Mouse (Mus musculus): ENCODE results near the gene Chia1. TPM values are rescaled to one million over a fixed set of nuclear protein-coding genes. Genes with fewer than 3 reads are reported as not detected.
"Not testable (repeated sequence)": the region's sequence is repeated elsewhere in the genome, so short reads cannot be mapped to it uniquely, and the experiment has no call there.

Gene Chia1
- total RNA-seq (2022) = under 1 TPM; 0.21 to 0.79 (median 0.45) TPM

DNA sequence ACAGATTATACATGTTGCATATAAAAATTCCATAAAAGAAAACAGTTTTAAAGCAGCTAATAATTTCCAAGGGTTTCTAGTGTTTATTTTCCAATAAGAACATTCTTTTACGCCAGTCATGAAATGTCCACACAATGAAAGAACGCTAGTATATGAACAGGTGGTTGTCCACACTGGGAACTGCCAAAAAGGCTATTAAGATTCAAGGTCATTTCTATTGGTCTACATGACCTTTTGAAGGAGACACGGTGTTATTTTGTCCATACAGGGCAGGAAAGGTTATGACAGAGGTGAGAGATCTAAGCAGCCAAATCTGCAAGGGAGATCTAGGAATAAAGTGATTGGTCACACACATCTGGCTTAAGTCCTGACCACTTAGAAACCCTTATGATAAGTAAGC is at the start of gene Chia1:
Gene Chia1 (plus strand): TSS at position 301 of the 400 bp plus-strand sequence.
- no peak for DNase-seq (ENCODE audit: low spot score in 2 of 2)

DNA sequence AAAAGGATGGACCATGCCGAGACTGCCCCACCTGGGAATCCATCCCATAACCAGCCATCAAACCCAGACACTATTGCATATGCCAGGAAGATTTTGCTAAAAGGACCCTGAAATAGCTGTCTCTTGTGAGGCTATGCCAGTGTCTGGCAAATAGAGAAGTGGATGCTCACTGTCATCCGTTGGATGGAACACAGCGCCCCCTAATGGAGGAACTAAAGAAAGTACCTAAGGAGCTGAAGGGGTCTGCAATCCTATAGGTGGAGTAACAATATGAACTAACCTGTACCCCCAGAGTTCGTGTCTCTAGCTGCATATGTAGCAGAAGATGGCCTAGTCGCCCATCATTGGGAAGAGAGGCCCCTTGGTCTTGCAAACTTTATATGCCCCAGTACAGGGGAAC is 45.3 kb upstream of the Chia1 start:
- DNase-seq (ENCODE audit: low spot score in 2 of 2) = not testable (repeated sequence)

DNA sequence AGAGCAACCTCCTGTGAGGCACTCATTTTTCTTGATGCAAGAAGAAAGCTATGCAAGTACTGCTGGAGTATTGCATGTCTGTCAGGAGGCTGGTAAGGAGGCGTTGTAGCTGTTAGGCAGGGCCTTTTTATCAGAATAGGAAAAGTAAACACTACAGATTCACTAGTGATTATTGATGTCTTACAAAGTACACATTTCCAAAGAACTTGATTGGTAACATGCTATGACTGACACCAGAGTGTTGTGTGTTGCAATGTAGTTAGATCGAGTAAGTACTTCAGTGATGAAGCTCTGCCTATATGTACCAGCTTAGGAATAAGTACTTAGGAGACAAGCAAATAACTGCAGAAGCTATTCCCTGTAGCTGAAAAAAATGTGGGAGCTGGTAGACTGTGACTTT is 42.0 kb upstream of the Chia1 start:
- no peak for DNase-seq (ENCODE audit: low spot score in 2 of 2)

DNA sequence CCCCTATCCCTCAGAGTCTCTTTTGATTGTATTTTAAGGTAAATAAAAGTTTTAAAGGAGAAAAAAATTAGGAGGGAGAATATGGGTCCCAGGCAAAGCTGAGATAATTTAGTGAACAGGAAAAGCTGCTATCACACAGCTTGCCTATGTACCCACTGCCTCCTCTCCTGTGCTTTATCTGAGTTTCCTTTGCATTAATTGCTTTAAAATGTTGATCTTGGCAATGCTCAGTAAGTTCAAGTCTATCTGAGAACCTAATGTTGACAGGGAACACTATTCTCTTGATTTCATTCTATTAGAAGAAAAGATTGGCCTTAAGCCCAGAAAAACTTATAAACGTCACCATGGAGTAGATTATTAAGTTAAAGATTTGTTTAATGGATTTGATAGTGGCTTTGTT is 38.2 kb upstream of the Chia1 start:
- no peak for DNase-seq (ENCODE audit: low spot score in 2 of 2)

DNA sequence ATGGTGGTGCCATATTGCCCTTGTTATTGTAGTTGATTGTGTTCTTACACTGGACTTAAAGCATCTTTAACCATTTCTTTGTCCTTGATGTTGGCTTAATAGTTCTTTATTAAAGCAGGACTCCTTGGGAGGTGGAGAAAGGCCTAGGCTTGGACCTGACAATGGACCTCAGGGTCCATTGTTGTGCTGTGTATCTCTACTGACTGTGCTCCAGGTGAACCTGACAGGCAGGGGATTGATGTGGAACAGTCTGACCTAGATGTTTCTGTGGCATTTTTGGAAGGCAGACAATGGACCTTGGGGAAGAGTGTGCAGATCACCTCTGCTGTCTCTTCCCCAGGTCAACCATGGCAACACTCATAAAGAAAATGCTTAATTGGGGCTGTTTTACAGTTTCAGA is 14.0 kb downstream of the Chia1 start:
- DNase-seq (ENCODE audit: low spot score in 2 of 2) = no peak

DNA sequence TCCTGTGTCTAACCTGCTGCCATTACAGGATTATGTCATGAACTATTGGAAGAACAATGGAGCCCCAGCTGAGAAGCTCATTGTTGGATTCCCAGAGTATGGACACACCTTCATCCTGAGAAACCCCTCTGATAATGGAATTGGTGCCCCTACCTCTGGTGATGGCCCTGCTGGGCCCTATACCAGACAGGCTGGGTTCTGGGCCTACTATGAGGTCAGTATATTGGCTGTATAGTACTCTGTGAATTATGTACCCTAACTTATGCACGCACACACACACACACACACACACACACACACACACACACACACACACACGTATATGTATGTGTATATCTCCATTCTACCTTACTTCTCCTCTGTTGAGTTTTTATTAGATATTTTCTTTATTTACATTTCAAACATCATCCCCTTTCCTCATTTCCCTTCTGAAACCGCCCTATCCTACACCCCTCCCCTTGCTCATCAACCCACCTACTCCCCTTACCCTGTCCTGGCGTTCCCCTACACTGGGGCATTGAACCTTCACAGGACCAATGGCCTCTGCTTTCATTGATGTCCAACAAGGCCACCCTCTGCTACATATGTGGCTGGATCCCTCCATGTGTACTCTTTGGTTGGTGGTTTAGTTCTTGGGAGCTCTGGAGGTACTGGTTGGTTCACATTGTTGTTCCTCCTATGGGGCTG is 15.9 kb downstream of the Chia1 start:
- no peak for DNase-seq (ENCODE audit: low spot score in 2 of 2)

DNA sequence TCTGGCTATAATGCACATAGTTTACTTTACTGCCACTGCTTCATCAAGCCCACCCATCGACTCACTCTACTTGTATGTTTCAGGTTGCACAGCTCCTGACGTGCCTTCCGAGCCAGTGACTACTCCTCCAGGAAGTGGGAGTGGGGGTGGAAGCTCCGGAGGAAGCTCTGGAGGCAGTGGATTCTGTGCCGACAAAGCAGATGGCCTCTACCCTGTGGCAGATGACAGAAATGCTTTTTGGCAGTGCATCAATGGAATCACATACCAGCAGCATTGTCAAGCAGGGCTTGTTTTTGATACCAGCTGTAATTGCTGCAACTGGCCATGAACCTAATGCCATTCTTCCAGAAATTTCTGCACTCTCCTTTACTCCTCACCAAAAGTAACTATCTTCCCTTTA is 18.7 kb downstream of the Chia1 start:
- DNase-seq (ENCODE audit: low spot score in 2 of 2) = no peak

DNA sequence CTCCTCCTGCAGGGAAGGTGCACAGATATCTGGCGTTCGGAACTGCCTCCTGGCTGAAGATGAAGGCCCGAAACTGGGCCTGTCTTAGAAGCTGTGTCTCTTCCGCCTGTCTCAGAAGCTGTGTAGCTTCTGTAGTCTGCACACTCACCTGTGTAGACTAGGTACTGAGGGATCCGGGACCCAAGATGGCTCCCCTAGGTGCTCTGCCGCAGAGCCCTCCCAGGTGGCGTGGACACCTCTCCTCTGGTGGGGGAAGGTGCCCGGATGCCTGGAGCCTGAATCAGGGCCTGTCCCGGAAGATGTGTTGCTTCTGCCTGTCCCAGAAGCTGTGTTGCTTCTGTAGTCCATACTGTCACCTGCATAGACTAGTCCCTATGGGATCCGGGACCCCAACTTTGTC is 31.1 kb downstream of the Chia1 start:
- no peak for DNase-seq (ENCODE audit: low spot score in 2 of 2)

DNA sequence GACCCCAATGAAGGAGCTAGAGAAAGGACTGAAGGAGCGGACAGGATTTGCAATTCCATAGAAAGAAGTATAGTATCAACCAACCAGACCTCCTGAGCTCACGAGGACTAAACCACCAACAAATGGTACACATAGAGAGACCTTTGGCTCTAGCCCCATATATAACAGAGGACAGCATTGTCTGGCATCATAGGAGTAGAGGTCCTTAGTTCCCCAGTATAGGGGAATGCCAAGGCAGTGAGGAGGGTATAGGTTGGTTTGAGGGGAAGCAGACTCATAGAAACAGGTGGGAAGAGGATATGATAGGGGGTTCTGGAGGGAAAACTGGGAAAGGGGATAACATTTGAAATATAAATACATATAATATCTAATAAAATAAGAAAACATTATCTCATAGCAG is 41.4 kb downstream of the Chia1 start:
- no peak for DNase-seq (ENCODE audit: low spot score in 2 of 2)

DNA sequence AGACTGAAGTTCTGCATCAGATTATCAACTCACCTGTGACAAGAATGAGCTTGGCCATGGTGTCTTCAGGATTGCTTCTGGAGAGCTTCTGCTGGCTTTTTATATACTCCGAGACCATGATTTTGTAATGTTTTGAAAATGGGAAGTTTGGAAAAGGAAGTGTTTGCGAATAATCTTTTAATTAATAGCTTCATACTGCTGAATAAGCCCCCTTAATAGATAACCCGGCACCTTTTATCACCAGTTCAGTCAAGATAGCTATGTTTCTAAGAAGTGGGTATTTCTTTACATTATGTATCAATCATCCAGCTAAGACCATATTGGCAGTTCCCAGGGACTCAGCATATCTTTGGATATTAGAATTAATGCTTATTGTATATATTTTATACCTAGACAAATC is 54.4 kb downstream of the Chia1 start, which contains the start of gene Chil3:
Gene Chil3 (minus strand): TSS at position 101 of the 400 bp plus-strand sequence.
- DNase-seq (ENCODE audit: low spot score in 2 of 2) = no peak

DNA sequence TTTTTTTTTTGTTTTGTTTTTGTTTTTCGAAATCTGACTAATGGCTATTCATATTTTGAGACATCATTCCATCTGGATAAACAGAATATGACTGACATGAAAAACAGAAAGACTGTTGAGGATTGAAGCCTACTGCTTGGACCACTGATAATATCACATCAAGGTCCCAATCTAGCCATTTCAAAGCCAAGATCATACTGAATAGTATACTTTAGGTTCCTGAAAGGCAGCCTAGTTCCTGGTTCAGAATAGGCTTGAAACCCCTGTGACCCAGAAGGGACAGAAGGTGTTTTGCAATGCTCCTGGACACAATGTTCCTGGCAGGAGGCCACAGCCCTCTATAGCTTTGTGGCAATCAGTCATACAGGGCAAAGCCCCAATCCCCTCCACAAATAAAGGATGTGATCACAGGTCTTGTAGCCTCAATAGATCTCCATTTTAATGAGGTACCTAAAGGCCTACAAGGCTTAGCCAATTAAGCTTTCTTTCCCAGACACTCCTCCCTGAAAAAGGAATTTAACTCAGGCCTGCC is 57.6 kb downstream of the Chia1 start:
- DNase-seq (ENCODE audit: low spot score in 2 of 2) = no peak

DNA sequence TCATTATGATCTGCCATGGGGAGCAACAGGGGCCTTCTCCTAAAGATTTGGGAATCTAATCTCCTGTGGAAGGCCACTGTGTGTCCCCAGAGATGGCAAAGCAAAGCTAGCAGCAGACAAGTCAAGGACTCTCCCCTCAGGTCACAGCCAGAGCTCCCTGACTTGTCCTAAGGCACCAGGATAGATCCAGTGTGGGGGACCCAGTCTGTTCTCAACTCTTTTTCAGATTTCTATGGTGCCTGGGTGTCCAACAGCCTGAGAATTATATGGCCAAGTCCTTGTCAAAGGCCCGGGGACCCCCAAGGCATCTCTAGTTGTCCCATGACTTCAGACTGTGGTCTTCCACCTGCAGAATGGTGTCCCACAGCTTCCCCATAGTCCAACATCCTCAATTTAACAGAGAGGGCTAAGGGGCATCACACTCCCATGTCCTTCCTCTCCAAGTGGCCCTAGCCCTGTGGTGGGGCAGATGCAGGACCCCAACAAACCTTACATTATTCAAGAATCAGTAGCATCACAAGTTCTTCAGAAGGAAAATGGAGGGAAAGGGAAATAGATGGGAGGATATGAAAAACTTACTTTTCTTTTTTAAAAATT is 58.2 kb downstream of the Chia1 start:
- DNase-seq (ENCODE audit: low spot score in 2 of 2) = no peak

DNA sequence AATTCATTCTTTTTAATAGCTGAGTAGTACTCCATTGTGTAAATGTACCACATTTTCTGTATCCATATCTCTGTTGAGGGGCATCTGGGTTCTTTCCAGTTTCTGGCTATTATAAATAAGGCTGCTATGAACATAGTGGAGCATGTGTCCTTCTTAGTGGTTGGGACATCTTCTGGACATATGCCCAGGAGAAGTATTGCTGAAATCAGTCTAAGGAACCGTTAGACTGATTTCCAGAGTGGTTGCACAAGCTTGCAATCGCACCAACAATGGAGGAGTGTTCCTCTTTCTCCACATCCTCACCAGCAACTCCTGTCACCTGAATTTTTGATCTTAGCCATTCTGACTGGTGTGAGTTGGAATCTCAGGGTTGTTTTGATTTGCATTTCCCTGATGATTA is 59.5 kb downstream of the Chia1 start:
- DNase-seq (ENCODE audit: low spot score in 2 of 2) = not testable (repeated sequence)

DNA sequence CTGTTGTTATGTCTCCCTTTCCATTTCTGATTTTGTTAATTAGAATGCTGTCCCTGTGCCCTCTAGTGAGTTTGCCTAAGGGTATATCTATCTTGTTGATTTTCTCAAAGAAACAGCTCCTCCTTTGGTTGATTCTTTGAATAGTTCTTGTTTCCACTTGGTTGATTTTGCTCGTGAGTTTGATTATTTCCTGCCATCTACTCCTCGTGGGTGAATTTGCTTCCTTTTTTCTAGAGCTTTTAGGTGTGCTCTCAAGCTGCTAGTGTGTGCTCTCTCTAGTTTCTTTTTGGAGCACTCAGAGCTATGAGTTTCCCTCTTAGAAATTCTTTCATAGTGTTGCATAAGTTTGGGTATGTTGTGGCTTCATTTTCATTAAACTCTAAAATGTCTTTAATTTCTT is 61.9 kb downstream of the Chia1 start:
- DNase-seq (ENCODE audit: low spot score in 2 of 2) = not testable (repeated sequence)

DNA sequence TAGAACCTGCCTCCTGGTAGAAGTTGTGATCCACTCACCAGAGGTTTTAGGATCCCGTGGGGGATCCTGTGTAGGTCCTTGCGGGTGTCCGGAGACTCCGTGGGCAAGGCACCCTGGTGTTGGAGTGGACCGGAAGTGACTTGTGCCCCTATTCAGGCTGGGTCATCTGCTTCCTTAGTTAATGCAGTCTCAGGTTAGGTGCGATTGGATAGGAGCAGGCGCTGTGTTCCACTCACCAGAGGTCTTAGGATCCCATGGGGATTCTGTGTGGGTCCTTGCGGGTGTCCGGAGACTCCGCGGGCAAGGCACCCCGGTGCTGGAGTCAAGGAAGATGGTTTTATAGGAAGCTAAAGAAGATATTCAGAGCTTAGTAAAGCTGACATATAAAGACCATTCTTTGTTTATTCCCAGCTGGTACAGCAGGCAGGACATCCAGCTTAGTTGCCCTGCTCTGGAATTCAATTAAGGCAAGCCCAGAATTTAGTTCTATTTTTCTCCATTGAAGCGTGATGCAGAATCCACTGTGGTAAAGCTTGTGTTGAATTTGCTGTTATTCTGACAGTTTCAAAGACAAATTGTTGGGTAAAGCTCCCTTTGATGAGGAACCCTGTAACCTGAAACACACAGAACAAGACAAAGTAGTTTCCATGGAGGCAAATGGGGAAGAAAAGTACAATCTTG is 64.6 kb downstream of the Chia1 start:
- no peak for DNase-seq (ENCODE audit: low spot score in 2 of 2)

Other genes starting within 250 kb of the Chia1 start
- gene Adora3, start 242.4 kb upstream of the Chia1 start, total RNA-seq (2022) = under 1 TPM in 1 of 4 experiments, not detected in 3; 0.40 TPM
- gene Tmigd3, start 242.3 kb upstream of the Chia1 start, total RNA-seq (2022) = under 1 TPM in 1 of 4 experiments, not detected in 3; 0.31 TPM
- gene I830077J02Rik, start 180.6 kb upstream of the Chia1 start, total RNA-seq (2022) = under 1 TPM in 2 of 4 experiments, not detected in 2; 0.17 to 0.43 TPM
- 10 to 100 TPM; 30.4 to 36.9 (median 33.5) TPM for gene Wdr77, start 153.9 kb upstream of the Chia1 start, total RNA-seq (2022)
- gene Atp5f1, start 153.1 kb upstream of the Chia1 start, total RNA-seq (2022) = 100 to 1,000 TPM; 508 to 548 (median 541) TPM
- gene Ovgp1, start 139.5 kb upstream of the Chia1 start, total RNA-seq (2022) = 1 to 10 TPM in 1 of 4 experiments, under 1 TPM in 3; 0.48 to 1.3 (median 0.71) TPM
- gene Pifo, start 98.6 kb upstream of the Chia1 start, total RNA-seq (2022) = under 1 TPM in 2 of 4 experiments, not detected in 2; 0.36 to 0.54 TPM
- not detected for gene Chil5, start 80.4 kb upstream of the Chia1 start, total RNA-seq (2022)
- not detected for gene Chil3, start 54.3 kb downstream of the Chia1 start, total RNA-seq (2022)
- gene Chil4, start 106.3 kb downstream of the Chia1 start, total RNA-seq (2022) = not detected

Measured in gastrocnemius, adult 8-10 months (tissue).